Mouse (Mus musculus): ENCODE data around the gene Prkcg.
"Not testable (repeated sequence)": the region's sequence is repeated elsewhere in the genome, so short reads cannot be mapped to it uniquely, and the experiment has no call there.

The Prkcg gene

GRCm38 (mm10) chr7:3290257-3291033 lies 1.5 kb downstream of the Prkcg start:
- peak; percentile 92 for DNase-seq (ENCODE audit: low read depth)

- no peak for DNase-seq (ENCODE audit: low read depth)
Observed at GRCm38 (mm10) chr7:3291197-3291596, 2.2 kb downstream of the Prkcg start.

DNA sequence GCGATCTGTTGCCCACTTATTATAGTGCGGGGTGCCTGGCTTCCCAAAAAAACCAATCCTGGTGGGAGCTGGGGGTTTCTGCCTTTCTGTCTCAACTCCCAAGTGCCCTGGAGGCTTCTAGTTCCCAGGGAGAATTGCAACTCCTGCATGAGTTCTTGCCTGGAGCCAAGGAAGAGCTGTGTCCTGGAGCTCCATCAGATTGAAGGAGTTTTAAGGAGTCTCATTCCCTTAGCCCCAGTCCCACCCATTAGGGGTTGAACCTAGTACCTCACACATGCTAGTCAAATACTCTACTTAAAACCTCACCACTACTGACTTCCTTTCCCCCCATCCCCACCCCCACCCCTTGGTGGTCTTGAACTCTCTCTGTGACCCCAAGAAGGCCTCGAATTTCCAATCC lies 2.8 kb downstream of the Prkcg start:
- DNase-seq (ENCODE audit: low read depth), result no peak

- DNase-seq (ENCODE audit: low read depth), result not testable (repeated sequence)
Observed at GRCm38 (mm10) chr7:3292271-3292670, 3.3 kb downstream of the Prkcg start.

GRCm38 (mm10) chr7:3292791-3293190 lies 3.8 kb downstream of the Prkcg start:
- DNase-seq (ENCODE audit: low read depth), result peak; percentile 76

- no peak for DNase-seq (ENCODE audit: low read depth)
Observed at GRCm38 (mm10) chr7:3294794-3295193, 5.8 kb downstream of the Prkcg start.

DNA sequence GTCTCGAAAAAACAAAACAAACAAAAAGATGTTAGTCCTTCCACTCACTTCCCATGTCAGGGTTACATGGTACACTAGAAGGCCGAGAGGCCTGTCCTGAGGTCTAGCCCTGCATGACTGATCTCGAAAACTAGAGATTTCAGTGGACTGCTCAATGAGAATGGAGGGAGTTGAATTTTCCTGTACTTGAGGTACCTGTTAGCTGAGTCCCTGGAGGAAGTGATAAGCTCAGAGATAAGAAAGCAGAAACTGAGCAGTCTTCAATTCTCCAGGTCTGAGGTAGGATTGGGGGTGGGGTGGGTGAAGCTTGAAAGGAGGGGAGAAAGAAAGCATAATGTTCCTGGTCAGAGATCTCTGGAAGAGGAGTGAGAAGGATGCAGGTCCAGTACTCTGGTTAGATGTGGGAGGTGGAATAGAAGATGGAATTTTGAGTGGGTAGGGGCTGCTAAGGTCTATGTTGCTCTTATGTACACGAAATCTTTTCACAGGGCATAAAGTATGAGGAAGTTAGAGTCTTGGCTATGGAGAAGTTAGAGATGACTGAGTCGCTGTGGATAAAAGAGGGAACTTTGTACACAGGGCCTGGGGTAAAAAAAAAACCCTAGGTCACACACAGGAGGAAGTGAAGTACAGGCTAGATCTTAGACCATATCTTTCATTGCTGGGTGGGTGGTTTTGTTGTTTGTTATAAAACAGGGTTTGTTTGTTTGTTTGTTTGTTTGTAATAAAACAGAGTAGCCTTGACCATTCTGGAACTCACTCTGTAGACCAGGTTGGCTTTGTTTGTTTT lies 6.5 kb downstream of the Prkcg start:
- no peak for DNase-seq (ENCODE audit: low read depth)

DNA sequence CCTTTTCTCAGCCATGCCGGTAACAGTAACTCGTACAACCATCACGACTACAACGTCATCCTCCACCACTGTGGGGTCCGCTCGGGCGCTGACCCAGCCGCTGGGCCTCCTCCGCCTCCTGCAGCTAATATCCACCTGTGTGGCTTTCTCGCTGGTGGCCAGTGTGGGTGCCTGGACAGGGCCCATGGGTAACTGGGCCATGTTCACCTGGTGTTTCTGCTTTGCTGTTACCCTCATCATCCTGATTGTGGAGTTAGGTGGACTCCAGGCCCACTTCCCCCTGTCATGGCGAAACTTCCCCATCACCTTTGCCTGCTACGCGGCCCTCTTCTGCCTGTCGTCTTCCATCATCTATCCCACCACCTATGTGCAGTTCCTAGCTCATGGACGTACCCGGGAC lies 7.7 kb downstream of the Prkcg start:
- DNase-seq (ENCODE audit: low read depth), result no peak

GRCm38 (mm10) chr7:3299941-3300617 lies 11.1 kb downstream of the Prkcg start:
- no peak for DNase-seq (ENCODE audit: low read depth)

GRCm38 (mm10) chr7:3300891-3301627 lies 12.1 kb downstream of the Prkcg start:
- DNase-seq (ENCODE audit: low read depth), result no peak

DNA sequence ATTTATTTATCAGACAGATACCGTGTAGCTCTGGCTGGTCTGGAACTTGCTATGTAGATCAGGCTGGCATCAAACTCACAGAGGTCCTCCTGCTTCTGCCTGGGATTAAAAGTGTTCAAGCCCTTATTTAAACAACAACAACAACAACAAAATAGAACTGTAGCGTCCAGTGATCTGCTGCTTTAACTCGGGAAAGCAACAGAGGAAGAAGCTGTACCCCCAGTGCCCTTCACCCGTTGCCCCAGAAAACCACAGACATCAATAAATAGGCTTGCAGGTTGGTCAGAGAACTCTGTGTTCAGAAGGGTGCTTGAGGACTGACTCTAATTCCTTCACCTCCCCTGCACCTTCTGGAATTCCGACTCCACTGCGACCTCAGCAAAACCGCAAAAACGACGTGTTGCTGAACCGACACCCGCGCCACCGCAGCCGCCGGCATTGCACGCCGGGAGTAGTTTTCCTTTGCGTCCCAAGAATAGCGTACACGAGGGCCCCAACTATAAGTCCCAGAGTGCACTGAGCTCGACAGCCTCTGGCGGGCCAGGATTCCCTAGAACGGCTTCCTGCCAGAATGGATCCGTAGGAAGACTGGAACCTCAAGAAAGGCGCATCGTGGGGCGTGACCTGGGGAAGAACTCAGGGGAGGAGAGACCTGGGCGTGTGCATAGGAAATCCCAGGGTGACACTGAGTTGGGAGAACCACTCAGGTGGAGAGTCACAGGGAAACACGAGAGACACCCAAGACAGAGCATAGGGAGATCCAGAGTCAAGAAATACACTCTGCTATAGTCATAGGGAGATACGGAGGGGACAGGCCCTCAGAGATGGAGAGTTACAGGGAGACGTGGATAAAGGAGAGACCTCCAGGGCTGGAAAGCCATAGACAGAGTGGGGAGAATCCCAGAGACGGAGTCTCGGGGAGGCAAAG lies 12.9 kb downstream of the Prkcg start:
- DNase-seq (ENCODE audit: low read depth), result no peak

DNA sequence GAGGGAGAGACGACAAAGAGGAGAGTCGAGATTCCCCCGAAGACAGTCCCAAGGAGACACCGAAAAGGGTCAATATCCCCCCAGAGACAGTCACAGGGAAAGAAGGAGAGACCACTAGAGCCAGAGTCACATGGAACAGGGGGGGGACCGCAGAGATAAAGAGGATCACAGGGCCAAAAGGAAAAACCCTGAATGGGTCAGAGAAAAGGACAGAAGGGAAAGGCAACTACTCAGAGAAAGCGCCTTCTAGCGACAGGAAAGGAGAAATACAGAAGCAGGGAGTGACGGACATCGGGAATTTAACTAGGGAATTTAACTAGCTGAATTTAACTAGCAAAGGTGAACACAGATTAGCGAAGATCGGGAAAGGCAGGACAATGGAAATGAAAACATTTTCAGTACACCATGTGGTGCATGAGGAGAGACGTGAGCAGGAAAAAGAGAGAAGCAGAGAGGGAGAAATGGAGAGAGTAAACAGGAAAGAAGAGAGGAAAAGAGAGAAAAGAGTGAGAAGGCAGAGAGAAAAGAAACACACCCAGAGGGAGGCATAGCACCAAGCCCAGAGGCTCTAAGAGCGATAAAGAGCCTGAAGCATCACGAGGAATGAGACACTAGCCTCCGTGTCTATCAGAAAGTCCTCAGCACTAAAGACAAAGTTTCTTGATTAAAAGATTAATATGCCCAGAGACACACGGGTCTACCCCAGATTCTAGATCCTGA lies 13.7 kb downstream of the Prkcg start:
- no peak for DNase-seq (ENCODE audit: low read depth)

DNA sequence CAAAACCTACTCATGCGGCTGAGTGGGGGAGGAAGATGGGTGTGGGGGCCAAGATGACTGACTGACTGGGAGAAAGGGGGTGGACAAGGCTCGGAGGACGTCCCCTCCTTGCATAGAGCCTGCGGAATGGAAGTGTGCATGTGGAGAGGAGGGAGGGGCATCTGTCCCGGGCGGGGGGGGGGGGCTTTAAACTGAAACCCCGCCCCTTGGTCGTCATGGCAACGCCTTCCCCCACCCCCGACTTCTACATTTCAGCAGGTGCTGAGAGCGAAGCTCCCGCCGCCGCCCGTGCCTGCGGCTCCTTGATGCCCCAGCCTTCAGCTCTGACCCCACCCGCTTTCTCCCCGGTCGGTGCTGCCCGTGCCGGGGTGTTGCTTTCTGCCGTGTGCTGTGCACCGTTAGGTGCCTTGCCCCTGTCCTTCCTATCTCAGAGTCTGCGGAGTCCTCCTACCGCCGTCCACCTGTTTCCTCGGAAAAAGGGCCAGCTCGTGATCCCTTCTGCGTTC lies 14.3 kb downstream of the Prkcg start:
- no peak for DNase-seq (ENCODE audit: low read depth)

DNA sequence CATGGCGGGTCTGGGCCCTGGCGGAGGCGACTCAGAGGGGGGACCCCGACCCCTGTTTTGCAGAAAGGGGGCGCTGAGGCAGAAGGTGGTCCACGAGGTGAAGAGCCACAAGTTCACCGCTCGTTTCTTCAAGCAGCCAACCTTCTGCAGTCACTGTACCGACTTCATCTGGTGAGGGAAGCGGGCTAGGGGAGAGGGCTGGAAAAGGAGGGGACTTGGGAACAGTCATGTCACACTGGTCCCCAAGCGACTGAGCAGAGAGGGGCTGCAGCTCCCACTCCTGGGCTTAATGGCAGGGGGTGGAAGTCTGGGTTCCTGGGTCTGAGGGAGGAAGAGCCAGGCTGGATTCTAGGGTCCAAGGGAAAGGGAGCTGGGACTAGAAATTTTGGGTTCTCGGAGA lies 14.8 kb downstream of the Prkcg start:
- DNase-seq (ENCODE audit: low read depth), result no peak

DNA sequence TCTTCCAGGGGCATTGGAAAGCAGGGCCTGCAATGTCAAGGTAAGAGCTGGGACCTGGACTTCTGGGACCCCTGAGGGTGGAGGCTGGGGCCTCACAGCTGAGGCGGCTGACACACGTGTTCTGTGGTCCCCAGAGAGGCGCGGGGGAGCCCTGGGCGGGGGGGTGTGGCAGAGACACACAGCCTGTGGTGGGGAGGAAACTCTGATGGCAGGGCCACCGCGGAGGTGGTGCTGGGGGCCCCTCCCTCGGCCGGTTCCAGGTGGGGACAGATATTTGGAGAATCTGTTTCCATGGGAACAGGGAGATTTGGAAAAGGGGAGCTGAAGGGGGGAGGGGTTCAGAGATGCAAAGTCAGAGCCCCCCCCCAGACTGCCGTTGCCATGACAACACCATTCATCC lies 15.3 kb downstream of the Prkcg start:
- no peak for DNase-seq (ENCODE audit: low read depth)

GRCm38 (mm10) chr7:3306400-3306799 lies 17.4 kb downstream of the Prkcg start:
- no peak for DNase-seq (ENCODE audit: low read depth)

DNA sequence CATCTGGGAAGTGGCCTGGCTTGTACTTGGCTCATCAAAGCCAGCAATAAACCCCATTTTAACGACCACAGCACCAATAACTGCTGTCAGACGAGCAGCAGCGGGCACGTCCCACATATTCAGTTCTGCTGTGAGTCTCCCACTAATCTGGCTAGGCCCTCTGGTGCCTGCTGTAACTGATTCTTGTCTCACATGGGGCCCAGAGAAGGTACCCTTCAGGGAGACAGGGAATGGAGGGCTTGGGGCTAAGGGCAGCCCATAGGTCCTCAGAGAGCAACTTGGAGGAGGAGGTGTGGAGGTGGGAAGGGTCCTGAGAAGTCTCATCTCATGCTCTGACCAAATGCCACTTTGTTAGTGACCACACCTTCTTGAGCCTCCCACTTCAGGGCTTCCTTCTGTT lies 19.7 kb downstream of the Prkcg start:
- no peak for DNase-seq (ENCODE audit: low read depth)

- DNase-seq (ENCODE audit: low read depth), result no peak
Observed at GRCm38 (mm10) chr7:3310233-3310632, 21.3 kb downstream of the Prkcg start.

- no peak for DNase-seq (ENCODE audit: low read depth)
Observed at GRCm38 (mm10) chr7:3313571-3313970, 24.6 kb downstream of the Prkcg start.

- no peak for DNase-seq (ENCODE audit: low read depth)
Observed at GRCm38 (mm10) chr7:3314121-3314520, 25.1 kb downstream of the Prkcg start.
